4 mouse cellular contexts compared by ENCODE assay signal in genomic region chr10:18953011-18953705, GRCm38 (mm10).
"Had no signal": no experiment of that assay in that cellular context is flagged by ENCODE, and none has a peak within 500 bp of the region (broad histone marks: within the 10 kb centered on the region; RNA-seq: fewer than 3 reads in every experiment).

No protein-coding gene starts in this region.

- DNase-seq: kidney, adult 18-20 months; kidney, postnatal 25 days; layer of hippocampus, postnatal 36 days; lung, postnatal 4 days had no signal
